Mouse (Mus musculus) MEL (cell line): Measurements from ENCODE around the gene Galntl6. TPM values are rescaled to one million over a fixed set of nuclear protein-coding genes. Genes with fewer than 3 reads are reported as not detected.

Experiments used
- DNase-seq: peaks from one replicate; pipeline ENCODE4 v3.0.0; 2011; ENCODE audit warnings: low read depth, low spot score
- H3K27ac ChIP-seq: 2 replicates; pipeline ENCODE4 v1.5.1; 2012; ENCODE audit warnings: low read depth, mild to moderate bottlenecking, control low read depth, low read length, moderate library complexity; ENCODE audit not compliant: control insufficient read depth
- H3K27me3 ChIP-seq, 2 experiments: fragments of 150-350 bp in 1 of 2; sonication (generic) in 1 of 2; 2 replicates each; pipeline ENCODE4 v1.6.1; 2012; ENCODE audit warnings: low read length in 2 of 2, mild to moderate bottlenecking in 2 of 2, improper control_type of control experiment in 1 of 2, moderate library complexity in 1 of 2; ENCODE audit not compliant: insufficient read depth in 2 of 2, control insufficient read depth in 1 of 2
- H3K36me3 ChIP-seq, 2 experiments: 2 replicates each; pipeline ENCODE4 v1.6.1; 2012 to 2014; ENCODE audit warnings: low read length in 2 of 2, improper control_type of control experiment in 1 of 2, inconsistent platforms in 1 of 2, mild to moderate bottlenecking in 1 of 2; ENCODE audit not compliant: insufficient read depth in 2 of 2, control insufficient read depth in 1 of 2
- H3K4me1 ChIP-seq, 2 experiments: fragments of 150-350 bp in 1 of 2; sonication (generic) in 1 of 2; 2 replicates each; pipeline ENCODE4 v1.6.1; 2012; ENCODE audit warnings: low read length in 2 of 2, improper control_type of control experiment in 1 of 2, mild to moderate bottlenecking in 1 of 2; ENCODE audit not compliant: insufficient read depth in 2 of 2, control insufficient read depth in 1 of 2
- H3K4me3 ChIP-seq, 2 experiments: fragments of 150-350 bp in 1 of 2; sonication (generic) in 1 of 2; 2 replicates each; pipeline ENCODE4 v1.5.1; 2012; ENCODE audit warnings: low read depth in 2 of 2, low read length in 2 of 2, mild to moderate bottlenecking in 2 of 2, moderate library complexity in 2 of 2, control low read depth in 1 of 2, improper control_type of control experiment in 1 of 2; ENCODE audit not compliant: control insufficient read depth in 1 of 2, insufficient read depth in 1 of 2
- H3K79me2 ChIP-seq: 2 replicates; pipeline ENCODE4 v1.6.1; 2012; ENCODE audit warnings: mild to moderate bottlenecking, low read length, moderate library complexity; ENCODE audit not compliant: control insufficient read depth, poor library complexity, insufficient read depth
- H3K9ac ChIP-seq: 2 replicates; pipeline ENCODE4 v1.6.1; 2012; ENCODE audit warnings: low read depth, mild to moderate bottlenecking, control low read depth, low read length, moderate library complexity; ENCODE audit not compliant: control insufficient read depth, poor library complexity, severe bottlenecking
- H3K9me3 ChIP-seq: fragments of 150-350 bp; sonication (generic); replicated peaks from 2 replicates; pipeline ENCODE4 v1.6.1; 2012; ENCODE audit warnings: mild to moderate bottlenecking, low read length, improper control_type of control experiment, moderate library complexity; ENCODE audit not compliant: insufficient read depth
- CHD2 ChIP-seq: IDR thresholded peaks from 2 replicates; pipeline ENCODE4 v1.6.1; 2011; ENCODE audit warnings: low read length, improper control_type of control experiment
- CTCF ChIP-seq, 3 experiments: IDR thresholded peaks in 2 of 3; conservative IDR thresholded peaks in 1 of 3; 2 replicates each; pipeline ENCODE4 v1.5.1; 2011 to 2012; ENCODE audit warnings: low read length in 3 of 3, low read depth in 2 of 3, mild to moderate bottlenecking in 2 of 3, improper control_type of control experiment in 1 of 3, inconsistent platforms in 1 of 3, mixed read lengths in 1 of 3, moderate library complexity in 1 of 3; ENCODE audit not compliant: control insufficient read depth in 1 of 3, insufficient read depth in 1 of 3, poor library complexity in 1 of 3, severe bottlenecking in 1 of 3
- E2F4 ChIP-seq: IDR thresholded peaks from 2 replicates; pipeline ENCODE4 v1.6.1; 2011; ENCODE audit warnings: low read depth, low read length, improper control_type of control experiment, borderline replicate concordance
- ELF1 ChIP-seq: IDR thresholded peaks from 2 replicates; pipeline ENCODE4 v1.6.1; 2014; ENCODE audit warnings: low read depth, mild to moderate bottlenecking, inconsistent platforms, low read length, improper control_type of control experiment, moderate library complexity
- GATA1 ChIP-seq: IDR thresholded peaks from 2 replicates; pipeline ENCODE4 v1.6.1; 2011; ENCODE audit warnings: low read depth, low read length, improper control_type of control experiment
- HCFC1 ChIP-seq: IDR thresholded peaks from 2 replicates; pipeline ENCODE4 v1.6.1; 2012; ENCODE audit warnings: low read depth, mild to moderate bottlenecking, inconsistent platforms, low read length, improper control_type of control experiment, moderate library complexity
- JUND ChIP-seq: IDR thresholded peaks from 2 replicates; pipeline ENCODE4 v1.6.1; 2011; ENCODE audit warnings: low read depth, mild to moderate bottlenecking, improper control_type of control experiment, low read length
- KAT2A ChIP-seq: conservative IDR thresholded peaks from 2 replicates; pipeline ENCODE4 v1.6.1; 2012; ENCODE audit warnings: low read depth, low read length, improper control_type of control experiment, inconsistent platforms
- MAFK ChIP-seq: IDR thresholded peaks from 2 replicates; pipeline ENCODE4 v1.6.1; 2011; ENCODE audit warnings: low read depth, mild to moderate bottlenecking, low read length, improper control_type of control experiment, borderline replicate concordance
- MEF2A ChIP-seq: IDR thresholded peaks from 2 replicates; pipeline ENCODE4 v1.6.1; 2014; ENCODE audit warnings: low read depth, mild to moderate bottlenecking, inconsistent platforms, low read length, improper control_type of control experiment; ENCODE audit not compliant: poor library complexity, insufficient replicate concordance, severe bottlenecking; ENCODE audit errors: extremely low read depth
- MXI1 ChIP-seq: IDR thresholded peaks from 2 replicates; pipeline ENCODE4 v1.6.1; 2011; ENCODE audit warnings: mild to moderate bottlenecking, low read depth, low read length, improper control_type of control experiment
- MYB ChIP-seq: IDR thresholded peaks from 2 replicates; pipeline ENCODE4 v1.6.1; 2011; ENCODE audit warnings: mild to moderate bottlenecking, low read depth, low read length, improper control_type of control experiment
- MYC ChIP-seq: IDR thresholded peaks from 2 replicates; pipeline ENCODE4 v1.6.1; 2011; ENCODE audit warnings: low read depth, mild to moderate bottlenecking, low read length, improper control_type of control experiment, moderate library complexity
- NRF1 ChIP-seq: IDR thresholded peaks from 2 replicates; pipeline ENCODE4 v1.6.1; 2014; ENCODE audit warnings: low read depth, mild to moderate bottlenecking, inconsistent platforms, low read length, improper control_type of control experiment, moderate library complexity; ENCODE audit not compliant: poor library complexity, insufficient read depth, severe bottlenecking
- POLR2A ChIP-seq, 2 experiments: IDR thresholded peaks; 2 replicates each; pipeline ENCODE4 v1.6.1; 2011 to 2012; ENCODE audit warnings: low read length in 2 of 2, mild to moderate bottlenecking in 2 of 2, control low read depth in 1 of 2, improper control_type of control experiment in 1 of 2, low read depth in 1 of 2, moderate library complexity in 1 of 2; ENCODE audit not compliant: control insufficient read depth in 1 of 2, insufficient read depth in 1 of 2, poor library complexity in 1 of 2
- POLR2AphosphoS2 ChIP-seq: IDR thresholded peaks from 2 replicates; pipeline ENCODE4 v1.6.1; 2011; ENCODE audit warnings: low read length, improper control_type of control experiment
- POLR2AphosphoS5 ChIP-seq: IDR thresholded peaks from 2 replicates; pipeline ENCODE4 v1.6.1; 2012; ENCODE audit warnings: low read depth, borderline replicate concordance, mild to moderate bottlenecking, inconsistent platforms, low read length, moderate library complexity, mixed read lengths
- RAD21 ChIP-seq: IDR thresholded peaks from 2 replicates; pipeline ENCODE4 v1.6.1; 2011; ENCODE audit warnings: mild to moderate bottlenecking, low read depth, low read length, improper control_type of control experiment
- RCOR1 ChIP-seq: IDR thresholded peaks from 2 replicates; pipeline ENCODE4 v1.6.1; 2012; ENCODE audit warnings: low read depth, mild to moderate bottlenecking, inconsistent platforms, low read length, improper control_type of control experiment
- SMC3 ChIP-seq: IDR thresholded peaks from 2 replicates; pipeline ENCODE4 v1.6.1; 2011; ENCODE audit warnings: low read depth, low read length, improper control_type of control experiment
- TAL1 ChIP-seq: IDR thresholded peaks from 2 replicates; pipeline ENCODE4 v1.6.1; 2012; ENCODE audit warnings: mild to moderate bottlenecking, inconsistent platforms, low read length, moderate library complexity, mixed read lengths
- TCF12 ChIP-seq: IDR thresholded peaks from 2 replicates; pipeline ENCODE4 v1.6.1; 2014; ENCODE audit warnings: low read depth, mild to moderate bottlenecking, inconsistent platforms, low read length, improper control_type of control experiment, moderate library complexity
- USF2 ChIP-seq, 2 experiments: IDR thresholded peaks; 2 replicates each; pipeline ENCODE4 v1.6.1; 2011 to 2012; ENCODE audit warnings: improper control_type of control experiment in 2 of 2, low read length in 2 of 2, borderline replicate concordance in 1 of 2, inconsistent platforms in 1 of 2, low read depth in 1 of 2, mild to moderate bottlenecking in 1 of 2; ENCODE audit not compliant: insufficient read depth in 1 of 2
- ZC3H11A ChIP-seq: IDR thresholded peaks from 2 replicates; pipeline ENCODE4 v1.6.1; 2012; ENCODE audit warnings: low read depth, mild to moderate bottlenecking, inconsistent platforms, low read length, improper control_type of control experiment
- polyA plus RNA-seq, 2 experiments: library from polyadenylated mRNA; stranded (reverse) in 1 of 2; unstranded in 1 of 2; fragments of >175 nt in 1 of 2; fragments of >200 nt in 1 of 2; gene quantifications; 2 replicates each; pipeline versions ENCODE4 v1.2.1 to v1.2.4; 2012; ENCODE audit warnings: low replicate concordance in 2 of 2, low read depth in 1 of 2; ENCODE audit not compliant: insufficient read length in 2 of 2, insufficient read depth in 1 of 2, missing spikeins in 1 of 2
- total RNA-seq: library from RNA; depleted of rRNA; stranded (reverse); fragments of 300-350 nt; gene quantifications from 2 replicates; pipeline ENCODE4 v1.2.3, GENCODE M21; 2012

Gene Galntl6
- total and polyA plus RNA-seq, 3 experiments = not detected

- Histone ChIP-seq H3K27ac (no peak overlapping the region), H3K36me3 (no peaks in the 10 kb centered on the region), H3K4me1 (no peaks in the 10 kb centered on the region), H3K27me3 (no peaks in the 10 kb centered on the region), H3K79me2 (no peaks in the 10 kb centered on the region), H3K4me3 (no peak overlapping the region), H3K9me3 (no peaks in the 10 kb centered on the region), H3K9ac (no peak overlapping the region)
- peak; percentile 9 to 47 (median 21); a peak in 3 of 6 replicates for TF ChIP-seq CTCF (IDR thresholded peaks at IDR 0.05 in 2 of 3, conservative IDR thresholded peaks at IDR 0.05 in 1 of 3; ENCODE audit: control insufficient read depth in 1 of 3, insufficient read depth in 1 of 3, low read depth in 2 of 3, low read length in 3 of 3, poor library complexity in 1 of 3, severe bottlenecking in 1 of 3)
- no peak for TF ChIP-seq POLR2AphosphoS2
- no peak for TF ChIP-seq TAL1
- no peak for TF ChIP-seq NRF1
- peak; percentile 37; the same call in 1 of the 2 replicates for TF ChIP-seq SMC3
- TF ChIP-seq E2F4 = no peak
- peak; percentile 35 for TF ChIP-seq RAD21
- peak; percentile 23 for DNase-seq
These were observed 765.5 kb downstream of the Galntl6 start for GRCm38 (mm10) chr8:58146961-58147360.

GRCm38 (mm10) chr8:58086733-58087132 is 825.7 kb downstream of the Galntl6 start:
- DNase-seq = no peak
- no peaks in the 10 kb centered on the region for H3K36me3 ChIP-seq
- no peak overlapping the region for H3K4me3 ChIP-seq
- no peak for TF ChIP-seq KAT2A
- no peak for TF ChIP-seq RAD21
- TF ChIP-seq JUND = no peak
- TF ChIP-seq SMC3 = no peak
- TF ChIP-seq POLR2A (IDR thresholded peaks at IDR 0.05; ENCODE audit: control insufficient read depth in 1 of 2, insufficient read depth in 1 of 2, low read depth in 1 of 2, low read length in 2 of 2, poor library complexity in 1 of 2) = no peak
- no peak for TF ChIP-seq ELF1
- no peak for TF ChIP-seq POLR2AphosphoS2
- no peak for TF ChIP-seq MYB
- TF ChIP-seq GATA1 = no peak
- no peaks in the 10 kb centered on the region for H3K9me3 ChIP-seq
- no peaks in the 10 kb centered on the region for H3K79me2 ChIP-seq
- no peaks in the 10 kb centered on the region for H3K27me3 ChIP-seq
- no peak overlapping the region for H3K9ac ChIP-seq
- no peak overlapping the region for H3K27ac ChIP-seq
- no peaks in the 10 kb centered on the region for H3K4me1 ChIP-seq

- DNase-seq = no peak
- no peak overlapping the region for H3K9ac ChIP-seq
- no peaks in the 10 kb centered on the region for H3K79me2 ChIP-seq
- H3K9me3 ChIP-seq = no peaks in the 10 kb centered on the region
- no peaks in the 10 kb centered on the region for H3K36me3 ChIP-seq
- no peak overlapping the region for H3K4me3 ChIP-seq
- no peaks in the 10 kb centered on the region for H3K4me1 ChIP-seq
- no peak overlapping the region for H3K27ac ChIP-seq
- H3K27me3 ChIP-seq = no peaks in the 10 kb centered on the region
- no peak for TF ChIP-seq MXI1
- TF ChIP-seq JUND = no peak
- no peak for TF ChIP-seq POLR2AphosphoS5
- TF ChIP-seq POLR2A (IDR thresholded peaks at IDR 0.05; ENCODE audit: control insufficient read depth in 1 of 2, insufficient read depth in 1 of 2, low read depth in 1 of 2, low read length in 2 of 2, poor library complexity in 1 of 2) = no peak
- TF ChIP-seq MYC = no peak
- no peak for TF ChIP-seq ZC3H11A
- TF ChIP-seq MAFK = no peak
- TF ChIP-seq ELF1 = no peak
- no peak for TF ChIP-seq HCFC1
- TF ChIP-seq MYB = no peak
- TF ChIP-seq NRF1 = no peak
- no peak for TF ChIP-seq MEF2A
- TF ChIP-seq RCOR1 = no peak
- TF ChIP-seq KAT2A = no peak
- TF ChIP-seq USF2 (IDR thresholded peaks at IDR 0.05; ENCODE audit: borderline replicate concordance in 1 of 2, insufficient read depth in 1 of 2, low read depth in 1 of 2, low read length in 2 of 2) = no peak
- TF ChIP-seq TCF12 = no peak
- no peak for TF ChIP-seq CHD2
These were observed 827.5 kb downstream of the Galntl6 start for GRCm38 (mm10) chr8:58084931-58085330.
